Mouse (Mus musculus) forebrain, embryonic 16.5 days (tissue): ENCODE measurements around the gene E130208F15Rik. TPM values are rescaled to one million over a fixed set of nuclear protein-coding genes. Genes with fewer than 3 reads are reported as not detected.
A peak's percentile ranks its signal among the peaks of the same experiment; 100 is the strongest.

Experiments
- ATAC-seq: fragments of 200-750 bp; cut with Nextera tagmentation; 2 replicates; pipeline ENCODE4 v1.8.0; 2017; ENCODE audit warnings: mild to moderate bottlenecking, moderate library complexity
- H3K27ac ChIP-seq: fragments of 300-500 bp; sonication (generic); 2 replicates; pipeline ENCODE4 v1.5.1; 2014; ENCODE audit warnings: low read length, control low read depth
- H3K27me3 ChIP-seq: fragments of 300-500 bp; sonication (generic); replicated peaks from 2 replicates; pipeline ENCODE4 v1.6.1; 2014; ENCODE audit warnings: low read length; ENCODE audit not compliant: control insufficient read depth, insufficient read depth
- H3K36me3 ChIP-seq: fragments of 300-500 bp; sonication (generic); 2 replicates; pipeline ENCODE4 v1.6.1; 2014; ENCODE audit not compliant: control insufficient read depth, insufficient read depth
- H3K4me1 ChIP-seq: fragments of 300-500 bp; sonication (generic); replicated peaks from 2 replicates; pipeline ENCODE4 v1.6.1; 2014; ENCODE audit warnings: low read length; ENCODE audit not compliant: control insufficient read depth, insufficient read depth
- H3K4me2 ChIP-seq: fragments of 300-500 bp; sonication (generic); 2 replicates; pipeline ENCODE4 v1.6.1; 2014; ENCODE audit warnings: mild to moderate bottlenecking, low read length, control low read depth
- H3K4me3 ChIP-seq: fragments of 300-500 bp; sonication (generic); replicated peaks from 2 replicates; pipeline ENCODE4 v1.5.1; 2014; ENCODE audit warnings: mild to moderate bottlenecking, low read length, control low read depth
- H3K9ac ChIP-seq: fragments of 300-500 bp; sonication (generic); replicated peaks from 2 replicates; pipeline ENCODE4 v1.6.1; 2014; ENCODE audit warnings: low read depth, low read length, control low read depth
- H3K9me3 ChIP-seq: fragments of 300-500 bp; sonication (generic); 2 replicates; pipeline ENCODE4 v1.6.1; 2016; ENCODE audit warnings: low read length; ENCODE audit not compliant: control insufficient read depth
- WGBS: fragments of 180-500 bp; shearing (Covaris S2); extraction: QIAGEN DNeasy Blood & Tissue Kit; methylation state at CpG from one replicate; pipeline ENCODE4 v1.1.7; 2014; 5-methylcytosine and 5-hydroxymethylcytosine counted together
- polyA plus RNA-seq: library from polyadenylated mRNA; unstranded; fragments of >200 nt; fragmentation: Nextera tagmentation; extraction: Ambion mirVana; gene quantifications from 2 replicates; pipeline ENCODE4 v1.2.1, GENCODE M21; 2015

Gene E130208F15Rik
- polyA plus RNA-seq, 1 experiment from 2014 or later = not detected

DNA sequence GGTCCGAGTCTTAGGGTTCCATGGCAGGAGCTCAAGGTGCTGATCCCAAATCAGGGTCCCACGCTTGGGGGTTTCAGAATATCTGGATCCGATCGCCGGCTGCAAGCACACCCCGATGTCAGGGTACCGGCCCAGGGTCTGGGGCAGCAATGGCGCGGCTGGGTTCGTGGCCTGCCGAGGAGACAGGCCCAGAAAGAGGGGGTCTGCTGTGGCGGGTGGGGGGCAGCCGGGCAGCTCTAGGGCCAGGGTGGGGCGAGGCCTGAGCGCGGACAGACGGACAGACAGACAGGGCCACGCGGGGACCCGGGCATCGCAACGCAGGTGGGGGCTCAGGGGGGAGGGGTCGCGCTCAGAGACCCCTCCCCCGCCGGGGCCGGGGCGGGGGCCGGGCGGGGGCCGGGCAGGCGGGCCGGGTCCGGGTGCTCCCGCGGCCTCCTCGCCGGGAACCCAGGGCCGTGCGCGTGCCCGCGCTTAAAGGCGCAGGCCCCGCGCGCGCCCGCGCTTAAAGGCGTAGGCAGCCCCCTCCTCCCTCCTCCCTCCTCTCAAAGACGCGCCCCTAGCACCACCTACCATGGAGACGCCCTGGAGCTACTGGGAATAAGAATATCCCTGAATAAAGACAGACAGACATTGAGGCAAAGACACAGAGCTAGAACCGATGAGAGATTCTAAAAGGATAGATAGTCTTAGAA lies 41.3 kb downstream of the E130208F15Rik start, which contains the start of gene Lrfn3:
TSS of gene Lrfn3 (minus strand) at position 121 of the 692 bp plus-strand sequence.
- peak; percentile 83 for ATAC-seq
- WGBS = under 1% methylated on average over 27 of the region's 55 CpGs
- peak within 1 kb of the TSS; percentile 90 for H3K4me2 ChIP-seq
- H3K27me3 ChIP-seq = 0 out of 2 replicates have a peak, but pooled peaks cover 3% of the 10 kb centered on the region
- no peaks in the 10 kb centered on the region for H3K9me3 ChIP-seq
- H3K4me1 ChIP-seq = peaks cover 42% of the 10 kb centered on the region
- peak within 1 kb of the TSS; percentile 45; the same call in 1 of the 2 replicates for H3K27ac ChIP-seq
- H3K9ac ChIP-seq = peak within 1 kb of the TSS; percentile 91
- H3K4me3 ChIP-seq = peak within 1 kb of the TSS; percentile 83
- peaks cover 10% of the 10 kb centered on the region for H3K36me3 ChIP-seq

DNA sequence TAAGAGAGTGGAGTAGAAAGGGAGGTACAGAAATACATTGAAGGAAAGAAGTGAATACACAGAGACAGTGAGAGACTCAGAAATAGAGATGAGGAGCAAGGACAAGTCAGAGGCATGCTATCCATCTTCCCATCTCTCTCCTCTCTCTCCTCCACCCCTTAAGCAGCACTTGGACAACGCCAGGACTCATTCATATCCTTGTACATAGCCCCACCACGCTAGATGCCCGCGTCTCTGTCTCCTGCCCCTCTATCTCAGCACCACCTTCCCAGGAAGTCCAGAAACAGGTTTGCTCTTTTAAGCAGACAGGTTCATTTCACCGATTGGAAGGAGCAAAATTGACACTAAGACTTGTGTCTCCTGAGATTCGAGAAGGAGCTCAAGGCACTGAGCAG lies 41.8 kb downstream of the E130208F15Rik start:
- Histone ChIP-seq H3K27me3 (0 out of 2 replicates have a peak, but pooled peaks cover 3% of the 10 kb centered on the region), H3K4me1 (peaks cover 36% of the 10 kb centered on the region), H3K4me3 (peak overlapping the region; percentile 83), H3K36me3 (peaks cover 10% of the 10 kb centered on the region), H3K9ac (peak overlapping the region; percentile 91), H3K27ac (no peak overlapping the region), H3K9me3 (no peaks in the 10 kb centered on the region), H3K4me2 (peak overlapping the region; percentile 90)
- WGBS = 74% methylated on average over 6 of the region's 6 CpGs
- ATAC-seq = peak; percentile 36

DNA sequence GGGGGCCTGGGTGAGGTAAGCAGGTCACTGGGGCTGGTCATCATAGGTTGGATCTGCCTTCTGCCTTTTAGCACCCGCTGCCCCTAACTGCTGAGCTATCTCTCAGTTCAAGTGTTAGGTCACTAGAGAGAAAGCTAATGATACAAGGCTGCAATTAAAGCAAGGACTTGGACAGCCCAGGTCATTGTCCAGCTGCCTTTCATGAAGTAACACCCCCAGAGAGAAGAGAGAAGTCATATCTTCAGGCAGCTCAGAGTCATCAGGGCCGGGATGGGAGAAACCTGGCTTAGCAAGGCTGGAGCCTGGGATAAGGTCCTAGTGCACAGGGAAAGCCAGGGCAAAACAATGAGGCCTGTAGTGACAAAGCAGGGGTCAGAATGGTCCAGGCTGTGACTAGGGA lies 45.9 kb downstream of the E130208F15Rik start:
- H3K36me3 ChIP-seq = no peaks in the 10 kb centered on the region
- no peak overlapping the region for H3K27ac ChIP-seq
- 85% methylated on average over 2 of the region's 2 CpGs for WGBS
- no peaks in the 10 kb centered on the region for H3K9me3 ChIP-seq
- no peak for ATAC-seq
- H3K4me1 ChIP-seq = peaks cover 10% of the 10 kb centered on the region
- H3K4me3 ChIP-seq = no peak overlapping the region
- no peak overlapping the region for H3K9ac ChIP-seq
- H3K4me2 ChIP-seq = no peak overlapping the region
- 0 out of 2 replicates have a peak, but pooled peaks cover 3% of the 10 kb centered on the region for H3K27me3 ChIP-seq

Other genes with a start within 250 kb of the E130208F15Rik start
- 16.4 and 17.5 TPM in 2 replicates for gene Zfp82, start 248.8 kb upstream of the E130208F15Rik start, polyA plus RNA-seq
- gene Gm26920, start 231.3 kb upstream of the E130208F15Rik start, polyA plus RNA-seq = 2.5 and 3.3 TPM in 2 replicates
- 20.6 and 22.1 TPM in 2 replicates for gene Zfp566, start 231.2 kb upstream of the E130208F15Rik start, polyA plus RNA-seq
- 112 and 137 TPM in 2 replicates for gene Zfp260, start 227.0 kb upstream of the E130208F15Rik start, polyA plus RNA-seq
- gene Zfp382, start 199.8 kb upstream of the E130208F15Rik start, polyA plus RNA-seq = 30.6 and 32.5 TPM in 2 replicates
- gene Zfp146, start 152.0 kb upstream of the E130208F15Rik start, polyA plus RNA-seq = 17.4 and 18.0 TPM in 2 replicates
- gene Cox7a1, start 137.6 kb upstream of the E130208F15Rik start, polyA plus RNA-seq = 2.4 and 4.1 TPM in 2 replicates
- 59.7 and 68.4 TPM in 2 replicates for gene Capns1, start 122.9 kb upstream of the E130208F15Rik start, polyA plus RNA-seq
- 160 and 165 TPM in 2 replicates for gene Polr2i, start 89.8 kb upstream of the E130208F15Rik start, polyA plus RNA-seq
- 358 and 393 TPM in 2 replicates for gene Tbcb, start 89.5 kb upstream of the E130208F15Rik start, polyA plus RNA-seq
- gene Ovol3, start 86.0 kb upstream of the E130208F15Rik start, polyA plus RNA-seq = not detected in 2 replicates
- 0.36 and 0.42 TPM in 2 replicates for gene Thap8, start 41.6 kb upstream of the E130208F15Rik start, polyA plus RNA-seq
- 6.2 and 8.2 TPM in 2 replicates for gene Wdr62, start 41.3 kb upstream of the E130208F15Rik start, polyA plus RNA-seq
- gene Clip3, start 30.0 kb upstream of the E130208F15Rik start, polyA plus RNA-seq = 129 and 145 TPM in 2 replicates
- gene Alkbh6, start 13.0 kb upstream of the E130208F15Rik start, polyA plus RNA-seq = 93.6 and 104 TPM in 2 replicates
- gene Syne4, start 6.9 kb upstream of the E130208F15Rik start, polyA plus RNA-seq = 8.5 and 11.7 TPM in 2 replicates
- 18.0 and 19.3 TPM in 2 replicates for gene Sdhaf1, start 2.2 kb downstream of the E130208F15Rik start, polyA plus RNA-seq
- 10.4 and 13.4 TPM in 2 replicates for gene Lrfn3, start 41.0 kb downstream of the E130208F15Rik start, polyA plus RNA-seq
- gene Tyrobp, start 92.0 kb downstream of the E130208F15Rik start, polyA plus RNA-seq = 14.0 and 19.1 TPM in 2 replicates
- not detected in 2 replicates for gene Hcst, start 98.1 kb downstream of the E130208F15Rik start, polyA plus RNA-seq
- 2.3 and 3.4 TPM in 2 replicates for gene Nfkbid, start 100.0 kb downstream of the E130208F15Rik start, polyA plus RNA-seq
- 584 and 649 TPM in 2 replicates for gene Aplp1, start 123.8 kb downstream of the E130208F15Rik start, polyA plus RNA-seq
- 0.22 and 0.43 TPM in 2 replicates for gene Kirrel2, start 135.9 kb downstream of the E130208F15Rik start, polyA plus RNA-seq
- not detected in 2 replicates for gene Nphs1, start 136.6 kb downstream of the E130208F15Rik start, polyA plus RNA-seq
- gene Prodh2, start 171.9 kb downstream of the E130208F15Rik start, polyA plus RNA-seq = not detected in 2 replicates
- 122 and 148 TPM in 2 replicates for gene Arhgap33, start 213.3 kb downstream of the E130208F15Rik start, polyA plus RNA-seq
- 9.3 and 11.1 TPM in 2 replicates for gene Hspb6, start 230.4 kb downstream of the E130208F15Rik start, polyA plus RNA-seq
- 8.8 and 13.5 TPM in 2 replicates for gene Proser3, start 230.6 kb downstream of the E130208F15Rik start, polyA plus RNA-seq
- 52.9 and 55.1 TPM in 2 replicates for gene Lin37, start 238.1 kb downstream of the E130208F15Rik start, polyA plus RNA-seq
- 107 and 111 TPM in 2 replicates for gene U2af1l4, start 241.6 kb downstream of the E130208F15Rik start, polyA plus RNA-seq
- gene Gm49396, start 241.6 kb downstream of the E130208F15Rik start, polyA plus RNA-seq = 23.5 and 28.5 TPM in 2 replicates
- gene Psenen, start 241.9 kb downstream of the E130208F15Rik start, polyA plus RNA-seq = 117 and 121 TPM in 2 replicates
- gene Igflr1, start 243.7 kb downstream of the E130208F15Rik start, polyA plus RNA-seq = 5.8 and 6.3 TPM in 2 replicates